In the genomic region with DNA sequence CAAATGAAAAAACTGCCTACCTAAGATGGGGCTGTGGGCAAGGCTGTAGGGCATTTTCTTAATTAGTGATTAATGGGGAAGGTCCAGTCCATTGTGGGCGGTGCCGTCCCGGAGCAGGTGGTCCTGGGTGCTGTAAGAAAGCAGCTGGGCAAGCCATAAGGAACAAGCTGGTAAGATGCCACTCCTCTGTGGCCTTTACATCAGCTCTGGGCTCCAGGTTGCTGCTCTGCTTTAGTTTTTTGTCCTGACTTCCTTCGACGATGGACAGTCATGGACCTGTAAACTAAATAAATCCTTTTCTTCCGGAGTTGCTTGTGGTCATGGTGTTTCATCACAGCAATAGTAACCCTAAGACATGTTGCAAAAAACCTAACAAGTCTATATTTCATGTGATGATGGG, we compare ENCODE assay signal across 7 mouse cellular contexts. TPM values are rescaled to one million over a fixed set of nuclear protein-coding genes. Genes with fewer than 3 reads are reported as not detected.
DNase-seq lines count a peak whose midpoint lies in the region; ATAC-seq lines count a peak whose summit lies in the region.

No protein-coding gene starts in this region.

- no peaks in the 10 kb centered on the region for H3K27me3 ChIP-seq in lung, embryonic 15.5 days
- H3K27me3 ChIP-seq in forebrain, embryonic 14.5 days (replicated peaks; ENCODE audit: control insufficient read depth, insufficient read depth, low read length) = no peaks in the 10 kb centered on the region
- no peaks in the 10 kb centered on the region for H3K27me3 ChIP-seq in limb, embryonic 13.5 days
- H3K27me3 ChIP-seq in stomach, embryonic 16.5 days (ENCODE audit: control insufficient read depth, insufficient read depth, low read length) = no peaks in the 10 kb centered on the region

- 6% methylated on average over 6 of the region's 6 CpGs for WGBS in lung, embryonic 15.5 days
- WGBS in forebrain, embryonic 14.5 days = 9% methylated on average over 6 of the region's 6 CpGs
- 9% methylated on average over 6 of the region's 6 CpGs for WGBS in limb, embryonic 13.5 days
- 9% methylated on average over 6 of the region's 6 CpGs for WGBS in stomach, embryonic 16.5 days

- no peak overlapping the region for H3K27ac ChIP-seq in lung, embryonic 15.5 days
- H3K27ac ChIP-seq in forebrain, embryonic 14.5 days (ENCODE audit: low read depth, low read length) = no peak overlapping the region
- no peak overlapping the region for H3K27ac ChIP-seq in limb, embryonic 13.5 days
- no peak overlapping the region for H3K27ac ChIP-seq in stomach, embryonic 16.5 days (ENCODE audit: low read length)

- peak overlapping the region; percentile 93 for H3K4me2 ChIP-seq in lung, embryonic 15.5 days
- peak overlapping the region; percentile 64; the same call in 1 of the 2 replicates for H3K4me2 ChIP-seq in forebrain, embryonic 14.5 days (ENCODE audit: low read length)
- peak overlapping the region; percentile 69 for H3K4me2 ChIP-seq in limb, embryonic 13.5 days (replicated peaks)
- H3K4me2 ChIP-seq in stomach, embryonic 16.5 days (ENCODE audit: low read depth, low read length) = peak overlapping the region; percentile 83

- DNase-seq in lung, postnatal 4 days = no peak
- peak; percentile 45 for DNase-seq in forebrain, embryonic 14.5 days (ENCODE audit: low spot score)
- no peak for DNase-seq in c-Kit-positive CD71-positive TER-119-positive erythroid progenitor cells, embryonic 14.5 days (ENCODE audit: low spot score)
- no peak for DNase-seq in adrenal gland, postnatal 25 days

- H3K9ac ChIP-seq in lung, embryonic 15.5 days = no peak overlapping the region
- 0 out of 2 replicates have a peak overlapping the region, but pooled peaks have one; percentile 0 for H3K9ac ChIP-seq in forebrain, embryonic 14.5 days (ENCODE audit: low read length)
- no peak overlapping the region for H3K9ac ChIP-seq in limb, embryonic 13.5 days
- 0 out of 2 replicates have a peak overlapping the region, but pooled peaks have one; percentile 16 for H3K9ac ChIP-seq in stomach, embryonic 16.5 days (ENCODE audit: low read length)

- H3K4me1 ChIP-seq in lung, embryonic 15.5 days = peaks cover 48% of the 10 kb centered on the region
- H3K4me1 ChIP-seq in forebrain, embryonic 14.5 days (ENCODE audit: control insufficient read depth, insufficient read depth, low read length) = peaks cover 20% of the 10 kb centered on the region
- H3K4me1 ChIP-seq in limb, embryonic 13.5 days = peaks cover 43% of the 10 kb centered on the region
- H3K4me1 ChIP-seq in stomach, embryonic 16.5 days (ENCODE audit: control insufficient read depth, insufficient read depth, low read length) = 0 out of 2 replicates have a peak, but pooled peaks cover 6% of the 10 kb centered on the region

- no peaks in the 10 kb centered on the region for H3K36me3 ChIP-seq in lung, embryonic 15.5 days
- H3K36me3 ChIP-seq in forebrain, embryonic 14.5 days (ENCODE audit: control insufficient read depth, insufficient read depth, low read length) = no peaks in the 10 kb centered on the region
- no peaks in the 10 kb centered on the region for H3K36me3 ChIP-seq in limb, embryonic 13.5 days
- no peaks in the 10 kb centered on the region for H3K36me3 ChIP-seq in stomach, embryonic 16.5 days (ENCODE audit: control insufficient read depth, insufficient read depth, low read length)

- no peak overlapping the region; the same call in 1 of the 2 replicates for H3K4me3 ChIP-seq in lung, embryonic 15.5 days
- H3K4me3 ChIP-seq in forebrain, embryonic 14.5 days (ENCODE audit: low read depth, low read length) = no peak overlapping the region
- no peak overlapping the region for H3K4me3 ChIP-seq in limb, embryonic 13.5 days
- H3K4me3 ChIP-seq in stomach, embryonic 16.5 days (replicated peaks; ENCODE audit: low read length) = peak overlapping the region; percentile 58; the same call in 1 of the 2 replicates

- no peaks in the 10 kb centered on the region for H3K9me3 ChIP-seq in lung, embryonic 15.5 days
- H3K9me3 ChIP-seq in forebrain, embryonic 14.5 days (replicated peaks; ENCODE audit: control insufficient read depth, low read length) = no peaks in the 10 kb centered on the region
- no peaks in the 10 kb centered on the region for H3K9me3 ChIP-seq in limb, embryonic 13.5 days
- no peaks in the 10 kb centered on the region for H3K9me3 ChIP-seq in stomach, embryonic 16.5 days (replicated peaks; ENCODE audit: control insufficient read depth, low read length)

- no peak for ATAC-seq in lung, embryonic 15.5 days (ENCODE audit: borderline replicate concordance, extremely low read depth, low FRiP score, low TSS enrichment)
- ATAC-seq in forebrain, embryonic 14.5 days = peak; percentile 10
- ATAC-seq in limb, embryonic 13.5 days (ENCODE audit: low FRiP score, low read depth) = no peak
- ATAC-seq in stomach, embryonic 16.5 days (ENCODE audit: insufficient read depth, low FRiP score) = no peak

RNA-seq across cellular contexts. Expression of a gene that starts 7.1 kb away (rescaled TPM):
- polyA plus RNA-seq in lung, embryonic 15.5 days (2015; fragmentation: Nextera tagmentation; extraction: Ambion mirVana) = 0.21 and 0.40 TPM in 2 replicates
- 0.28 and 0.33 TPM in 2 replicates for polyA plus RNA-seq in forebrain, embryonic 14.5 days (2014; fragmentation: Nextera tagmentation; extraction: Ambion mirVana)
- 0.45 and 0.64 TPM in 2 replicates for polyA plus RNA-seq in limb, embryonic 13.5 days (2015; fragmentation: Nextera tagmentation; extraction: Ambion mirVana)
- 0.37 and 0.46 TPM in 2 replicates for polyA plus RNA-seq in stomach, embryonic 16.5 days (2015; fragmentation: Nextera tagmentation; extraction: Ambion mirVana)
- 0.82 TPM in 1 of 2 replicates, not detected in the other for total RNA-seq in adrenal gland, postnatal 25 days (2021)

RNA-seq across cellular contexts. Expression of a gene that starts 36.9 kb away (rescaled TPM):
- polyA plus RNA-seq in lung, embryonic 15.5 days (2015; fragmentation: Nextera tagmentation; extraction: Ambion mirVana) = 18.8 and 20.2 TPM in 2 replicates
- polyA plus RNA-seq in forebrain, embryonic 14.5 days (2014; fragmentation: Nextera tagmentation; extraction: Ambion mirVana) = 11.3 and 12.1 TPM in 2 replicates
- polyA plus RNA-seq in limb, embryonic 13.5 days (2015; fragmentation: Nextera tagmentation; extraction: Ambion mirVana) = 17.3 and 18.8 TPM in 2 replicates
- polyA plus RNA-seq in stomach, embryonic 16.5 days (2015; fragmentation: Nextera tagmentation; extraction: Ambion mirVana) = 16.2 and 17.6 TPM in 2 replicates
- 1.8 and 3.1 TPM in 2 replicates for total RNA-seq in adrenal gland, postnatal 25 days (2021)

RNA-seq across cellular contexts. Expression of a gene that starts 37.0 kb away (rescaled TPM):
- polyA plus RNA-seq in lung, embryonic 15.5 days (2015; fragmentation: Nextera tagmentation; extraction: Ambion mirVana) = 10.4 and 12.0 TPM in 2 replicates
- 25.0 and 35.1 TPM in 2 replicates for polyA plus RNA-seq in forebrain, embryonic 14.5 days (2014; fragmentation: Nextera tagmentation; extraction: Ambion mirVana)
- 13.5 and 14.7 TPM in 2 replicates for polyA plus RNA-seq in limb, embryonic 13.5 days (2015; fragmentation: Nextera tagmentation; extraction: Ambion mirVana)
- polyA plus RNA-seq in stomach, embryonic 16.5 days (2015; fragmentation: Nextera tagmentation; extraction: Ambion mirVana) = 8.0 and 9.7 TPM in 2 replicates
- 0.67 and 3.7 TPM in 2 replicates for total RNA-seq in adrenal gland, postnatal 25 days (2021)

Comparison
In these comparisons a context has a peak if more than half of its experiments do, and no peak if none do; other contexts are left out.
1. H3K9ac ChIP-seq: peak in forebrain, embryonic 14.5 days (single experiment) and stomach, embryonic 16.5 days (single experiment); none in lung, embryonic 15.5 days (single experiment) and limb, embryonic 13.5 days (single experiment).
2. Peak in every context shown above with its lines, with median percentiles within 50 percentile points of each other: H3K4me2 ChIP-seq.